Mouse (Mus musculus): ENCODE measurements at regions not wholly inside any gene's neighbourhood (a gene's known extent, or its start where the extent isn't known, plus 50 kb on each side); places are given as distances from the start of the nearest gene placed in this dataset.

- in situ Hi-C loops (cut with MboI, MseI), result no loop called here
Observed at GRCm38 (mm10) chr2:51347086-51347485, 198.2 kb upstream of the Rnd3 start.

- in situ Hi-C loops (cut with MboI, MseI), result no loop called here
Observed at GRCm38 (mm10) chr2:51342421-51342820, 193.5 kb upstream of the Rnd3 start.

GRCm38 (mm10) chr2:51334437-51334836 is 185.5 kb upstream of the Rnd3 start:
- in situ Hi-C loops (cut with MboI, MseI), result no loop called here

- in situ Hi-C loops (cut with MboI, MseI), result no loop called here
Observed at GRCm38 (mm10) chr2:51327081-51327480, 178.2 kb upstream of the Rnd3 start.

- in situ Hi-C loops (cut with MboI, MseI), result no loop called here
Observed at GRCm38 (mm10) chr2:51321676-51322075, 172.8 kb upstream of the Rnd3 start.

GRCm38 (mm10) chr2:51316452-51316851 is 167.5 kb upstream of the Rnd3 start:
- in situ Hi-C loops (cut with MboI, MseI), result no loop called here

- in situ Hi-C loops (cut with MboI, MseI), result no loop called here
Observed at GRCm38 (mm10) chr2:51313414-51313813, 164.5 kb upstream of the Rnd3 start.

GRCm38 (mm10) chr2:51306257-51306656 is 157.3 kb upstream of the Rnd3 start:
- in situ Hi-C loops (cut with MboI, MseI), result loop anchor here in 1 of 2 experiments (10.0 kb wide), 1 partner anchor 161 kb away; the partner anchor contains the start of gene Rnd3

GRCm38 (mm10) chr2:51305411-51305810 is 156.5 kb upstream of the Rnd3 start:
- in situ Hi-C loops (cut with MboI, MseI), result loop anchor here in 1 of 2 experiments (10.0 kb wide), 1 partner anchor 161 kb away; the partner anchor contains the start of gene Rnd3

- in situ Hi-C loops (cut with MboI, MseI), result loop anchor here in 1 of 2 experiments (10.0 kb wide), 1 partner anchor 160 kb away; the partner anchor contains the start of gene Rnd3
Observed at GRCm38 (mm10) chr2:51304694-51305093, 155.8 kb upstream of the Rnd3 start.

- in situ Hi-C loops (cut with MboI, MseI), result no loop called here
Observed at GRCm38 (mm10) chr2:51290659-51291260, 141.8 kb upstream of the Rnd3 start.

- in situ Hi-C loops (cut with MboI, MseI), result loop anchor here in 1 of 2 experiments (10.0 kb wide), 1 partner anchor 626 kb away; no protein-coding TSS in a partner anchor
Observed at GRCm38 (mm10) chr2:51288678-51289077, 139.8 kb upstream of the Rnd3 start.

- in situ Hi-C loops (cut with MboI, MseI), result loop anchor here in 1 of 2 experiments (10.0 kb wide), 1 partner anchor 629 kb away; no protein-coding TSS in a partner anchor
Observed at GRCm38 (mm10) chr2:51285632-51286031, 136.7 kb upstream of the Rnd3 start.

- in situ Hi-C loops (cut with MboI, MseI), result loop anchor here in 1 of 2 experiments (10.0 kb wide), 1 partner anchor 630 kb away; no protein-coding TSS in a partner anchor
Observed at GRCm38 (mm10) chr2:51284781-51285225, 135.9 kb upstream of the Rnd3 start.

- in situ Hi-C loops (cut with MboI, MseI), result loop anchor here in 1 of 2 experiments (10.0 kb wide), 1 partner anchor 635 kb away; no protein-coding TSS in a partner anchor
Observed at GRCm38 (mm10) chr2:51279396-51280045, 130.6 kb upstream of the Rnd3 start.

- in situ Hi-C loops (cut with MboI, MseI), result no loop called here
Observed at GRCm38 (mm10) chr2:51278824-51279223, 129.9 kb upstream of the Rnd3 start.

GRCm38 (mm10) chr2:51278356-51278755 is 129.4 kb upstream of the Rnd3 start:
- in situ Hi-C loops (cut with MboI, MseI), result no loop called here

GRCm38 (mm10) chr2:51276591-51276990 is 127.7 kb upstream of the Rnd3 start:
- in situ Hi-C loops (cut with MboI, MseI), result no loop called here

GRCm38 (mm10) chr2:51273300-51273699 is 124.4 kb upstream of the Rnd3 start:
- in situ Hi-C loops (cut with MboI, MseI), result no loop called here

- in situ Hi-C loops (cut with MboI, MseI), result no loop called here
Observed at GRCm38 (mm10) chr2:51268532-51268931, 119.6 kb upstream of the Rnd3 start.

- in situ Hi-C loops (cut with MboI, MseI), result no loop called here
Observed at GRCm38 (mm10) chr2:51267662-51268061, 118.8 kb upstream of the Rnd3 start.

- in situ Hi-C loops (cut with MboI, MseI), result no loop called here
Observed at GRCm38 (mm10) chr2:51262506-51262905, 113.6 kb upstream of the Rnd3 start.

- in situ Hi-C loops (cut with MboI, MseI), result no loop called here
Observed at GRCm38 (mm10) chr2:51250798-51251197, 101.9 kb upstream of the Rnd3 start.

Data from T-helper 17 cell (primary cell).